Mouse (Mus musculus): ENCODE data around the gene Fam181b. TPM values are rescaled to one million over a fixed set of nuclear protein-coding genes. Genes with fewer than 3 reads are reported as not detected.

Gene Fam181b
- total and polyA plus RNA-seq, 3 experiments = 1.4 to 5.0 (median 4.4) TPM

DNA sequence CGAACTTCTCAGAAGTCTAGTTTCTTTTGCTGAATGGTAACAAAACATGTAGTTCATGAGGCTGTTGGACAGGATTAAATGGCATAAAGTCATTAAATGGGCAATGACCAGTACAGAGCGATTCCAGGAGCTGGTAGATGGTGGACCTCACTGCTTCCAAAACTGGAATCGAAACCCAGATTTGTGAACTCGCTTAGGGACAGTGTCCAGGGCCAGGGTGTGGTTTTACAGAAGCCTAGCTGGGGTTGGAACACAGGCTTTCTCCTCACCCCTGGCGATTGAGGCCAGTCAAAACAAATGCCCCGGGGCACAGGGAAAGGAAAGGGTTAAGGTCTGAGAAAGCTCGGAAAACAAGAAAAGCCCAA lies 263 bp upstream of the Fam181b start:
- Histone ChIP-seq H3K27me3 (ENCODE audit: control insufficient read depth, insufficient read depth, low read length) (0 out of 2 replicates have a peak, but pooled peaks cover 2% of the 10 kb centered on the region), H3K36me3 (ENCODE audit: control insufficient read depth, insufficient read depth, low read length) (no peaks in the 10 kb centered on the region; the same call in 1 of the 2 replicates), H3K9ac (ENCODE audit: low read depth, low read length) (peak overlapping the region; percentile 85), H3K79me2 (replicated peaks; ENCODE audit: control insufficient read depth, insufficient read depth, low read length) (no peaks in the 10 kb centered on the region), H3K4me1 (ENCODE audit: control insufficient read depth, insufficient read depth, low read length) (peaks cover 2% of the 10 kb centered on the region), H3K4me3 (peak overlapping the region; percentile 86), H3K27ac (peak overlapping the region; percentile 81)
- DNase-seq = no peak
- no peak for TF ChIP-seq POLR2A (IDR thresholded peaks at IDR 0.05; ENCODE audit: insufficient read depth, low read depth, low read length)
- no peak for TF ChIP-seq EP300 (IDR thresholded peaks at IDR 0.05; ENCODE audit: insufficient read depth, low read depth, low read length)
- TF ChIP-seq CTCF (IDR thresholded peaks at IDR 0.05) = no peak
- intact Hi-C loops (cut with DNase I) = no loop called here
- WGBS = 34% methylated on average over 7 of the region's 7 CpGs

DNA sequence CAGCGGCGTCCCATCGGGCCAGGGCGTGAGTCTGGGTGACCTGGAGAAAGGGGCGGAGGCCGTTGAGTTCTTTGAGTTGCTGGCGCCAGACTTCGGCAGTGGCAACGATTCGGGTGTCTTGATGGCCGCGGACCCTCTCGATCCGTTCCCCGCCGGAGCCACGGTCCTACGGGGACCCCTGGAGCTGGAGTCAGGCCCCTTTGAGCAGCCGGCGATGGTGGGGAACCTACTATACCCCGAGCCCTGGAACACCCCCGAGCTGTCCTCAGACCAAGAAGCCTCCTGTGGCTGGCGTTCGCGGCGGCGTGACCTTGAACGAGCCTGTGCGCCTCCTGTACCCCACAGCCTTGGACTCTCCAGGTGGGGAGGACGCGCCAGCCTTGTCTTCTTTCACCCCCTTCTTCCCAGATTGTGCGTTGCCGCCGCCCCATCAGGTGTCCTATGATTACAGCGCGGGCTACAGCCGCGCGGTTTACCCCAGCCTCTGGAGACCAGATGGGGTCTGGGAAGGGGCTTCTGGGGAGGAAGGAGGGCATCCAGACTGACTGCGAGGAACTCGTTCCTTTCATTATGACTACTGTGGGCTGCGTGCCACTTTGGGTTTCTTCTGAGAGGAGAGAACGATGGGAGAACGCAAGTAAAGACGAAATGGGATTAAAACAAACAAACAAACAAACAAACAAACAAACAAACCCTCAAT lies 1.2 kb downstream of the Fam181b start:
- DNase-seq = peak in 1 of 2 experiments; percentile 55
- intact Hi-C loops (cut with DNase I) = loop anchor here (1.0 to 5.0 kb wide), 2 partner anchors 12 to 74 kb away; no protein-coding TSS in a partner anchor
- Histone ChIP-seq H3K4me1 (ENCODE audit: control insufficient read depth, insufficient read depth, low read length) (peaks cover 2% of the 10 kb centered on the region), H3K4me3 (peak overlapping the region; percentile 86), H3K79me2 (replicated peaks; ENCODE audit: control insufficient read depth, insufficient read depth, low read length) (no peaks in the 10 kb centered on the region), H3K27ac (peak overlapping the region; percentile 81), H3K36me3 (ENCODE audit: control insufficient read depth, insufficient read depth, low read length) (no peaks in the 10 kb centered on the region; the same call in 1 of the 2 replicates), H3K9ac (ENCODE audit: low read depth, low read length) (peak overlapping the region; percentile 85), H3K27me3 (ENCODE audit: control insufficient read depth, insufficient read depth, low read length) (0 out of 2 replicates have a peak, but pooled peaks cover 2% of the 10 kb centered on the region)
- 2% methylated on average over 45 of the region's 45 CpGs for WGBS
- no peak for TF ChIP-seq CTCF (IDR thresholded peaks at IDR 0.05)
- TF ChIP-seq POLR2A (IDR thresholded peaks at IDR 0.05; ENCODE audit: insufficient read depth, low read depth, low read length) = no peak
- TF ChIP-seq EP300 (IDR thresholded peaks at IDR 0.05; ENCODE audit: insufficient read depth, low read depth, low read length) = no peak

DNA sequence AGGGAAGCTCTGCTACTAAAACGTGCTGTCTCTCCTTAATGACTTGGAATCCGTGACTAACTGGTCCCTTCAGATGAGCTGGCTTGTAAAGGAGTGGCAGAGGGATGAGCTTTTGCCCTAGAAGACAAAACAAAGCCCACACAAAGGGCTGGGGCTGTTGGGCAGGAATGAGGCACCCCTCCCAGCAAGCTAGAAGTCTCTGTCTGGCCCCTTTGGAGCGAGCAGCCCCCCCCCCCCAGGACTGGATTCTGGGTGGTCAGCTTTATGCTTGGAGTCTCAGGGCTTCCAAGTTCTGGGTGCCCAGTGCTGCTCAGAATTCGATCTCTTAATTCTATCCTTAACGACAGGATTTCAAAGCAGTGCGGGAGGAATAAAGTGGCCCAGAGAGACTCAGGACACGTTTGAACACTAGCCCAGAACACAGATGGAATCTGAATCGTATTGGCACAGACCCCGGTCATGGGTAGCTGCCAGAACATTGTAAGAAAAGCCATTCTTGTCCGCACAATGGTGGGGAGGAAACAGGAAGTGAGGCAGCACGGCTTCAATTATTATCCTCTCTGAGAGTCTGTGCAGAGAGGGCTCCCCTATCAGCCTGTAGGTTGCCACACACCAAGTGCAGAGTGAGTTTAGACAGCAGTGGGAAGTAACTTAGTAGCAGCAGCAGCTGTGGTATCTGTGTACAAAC lies 13.8 kb downstream of the Fam181b start:
- peak; percentile 79 to 84 for DNase-seq
- no peaks in the 10 kb centered on the region for H3K79me2 ChIP-seq (replicated peaks; ENCODE audit: control insufficient read depth, insufficient read depth, low read length)
- H3K36me3 ChIP-seq (ENCODE audit: control insufficient read depth, insufficient read depth, low read length) = peaks cover 2% of the 10 kb centered on the region
- no peaks in the 10 kb centered on the region for H3K27me3 ChIP-seq (ENCODE audit: control insufficient read depth, insufficient read depth, low read length)
- TF ChIP-seq CTCF (IDR thresholded peaks at IDR 0.05) (peak; percentile 38), POLR2A (IDR thresholded peaks at IDR 0.05; ENCODE audit: insufficient read depth, low read depth, low read length) (no peak; the same call in 1 of the 2 replicates), EP300 (IDR thresholded peaks at IDR 0.05; ENCODE audit: insufficient read depth, low read depth, low read length) (peak; percentile 92)
- H3K27ac ChIP-seq = peak overlapping the region; percentile 65
- peaks cover 6% of the 10 kb centered on the region for H3K4me1 ChIP-seq (ENCODE audit: control insufficient read depth, insufficient read depth, low read length)
- intact Hi-C loops (cut with DNase I) = loop anchor here (1.0 to 2.0 kb wide), 3 partner anchors 13 to 219 kb away; partner anchors contain the start of genes Ddias and Prcp
- peak overlapping the region; percentile 50; the same call in 1 of the 2 replicates for H3K9ac ChIP-seq (ENCODE audit: low read depth, low read length)
- H3K4me3 ChIP-seq = no peak overlapping the region; the same call in 1 of the 2 replicates
- 7% methylated on average over 11 of the region's 11 CpGs for WGBS

DNA sequence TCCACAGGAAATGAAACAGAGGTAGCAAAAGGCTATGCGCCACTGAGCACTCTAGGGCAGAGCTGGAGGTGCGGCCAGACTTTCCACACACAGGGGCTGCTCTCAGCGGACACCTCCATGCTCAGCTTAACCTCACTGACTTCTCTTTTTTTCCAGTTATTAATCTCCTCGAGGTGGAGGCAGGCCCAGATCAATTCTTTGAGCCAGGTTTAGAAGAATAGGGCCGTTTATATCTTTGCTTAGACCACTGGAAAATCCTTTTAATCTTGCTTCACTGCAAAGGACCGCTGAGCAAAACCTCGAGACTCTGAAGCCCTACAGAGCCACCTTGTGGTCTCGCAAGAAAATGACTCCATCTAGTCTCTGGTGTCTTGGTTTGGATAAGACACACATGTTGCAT lies 15.8 kb downstream of the Fam181b start:
- 12% methylated on average over 8 of the region's 8 CpGs for WGBS
- Histone ChIP-seq H3K4me1 (ENCODE audit: control insufficient read depth, insufficient read depth, low read length) (peaks cover 6% of the 10 kb centered on the region), H3K9ac (ENCODE audit: low read depth, low read length) (no peak overlapping the region), H3K79me2 (replicated peaks; ENCODE audit: control insufficient read depth, insufficient read depth, low read length) (no peaks in the 10 kb centered on the region), H3K36me3 (ENCODE audit: control insufficient read depth, insufficient read depth, low read length) (peaks cover 2% of the 10 kb centered on the region), H3K27ac (no peak overlapping the region), H3K27me3 (ENCODE audit: control insufficient read depth, insufficient read depth, low read length) (no peaks in the 10 kb centered on the region), H3K4me3 (no peak overlapping the region)
- peak; percentile 42 to 51 for DNase-seq
- TF ChIP-seq POLR2A (IDR thresholded peaks at IDR 0.05; ENCODE audit: insufficient read depth, low read depth, low read length) = no peak
- TF ChIP-seq EP300 (IDR thresholded peaks at IDR 0.05; ENCODE audit: insufficient read depth, low read depth, low read length) = 0 out of 2 replicates have a peak, but pooled peaks have one; percentile 43
- peak; percentile 84 for TF ChIP-seq CTCF (IDR thresholded peaks at IDR 0.05)
- intact Hi-C loops (cut with DNase I) = loop anchor here (2.0 to 5.0 kb wide), 3 partner anchors 83 to 221 kb away; partner anchors contain the start of genes Ddias and Prcp

DNA sequence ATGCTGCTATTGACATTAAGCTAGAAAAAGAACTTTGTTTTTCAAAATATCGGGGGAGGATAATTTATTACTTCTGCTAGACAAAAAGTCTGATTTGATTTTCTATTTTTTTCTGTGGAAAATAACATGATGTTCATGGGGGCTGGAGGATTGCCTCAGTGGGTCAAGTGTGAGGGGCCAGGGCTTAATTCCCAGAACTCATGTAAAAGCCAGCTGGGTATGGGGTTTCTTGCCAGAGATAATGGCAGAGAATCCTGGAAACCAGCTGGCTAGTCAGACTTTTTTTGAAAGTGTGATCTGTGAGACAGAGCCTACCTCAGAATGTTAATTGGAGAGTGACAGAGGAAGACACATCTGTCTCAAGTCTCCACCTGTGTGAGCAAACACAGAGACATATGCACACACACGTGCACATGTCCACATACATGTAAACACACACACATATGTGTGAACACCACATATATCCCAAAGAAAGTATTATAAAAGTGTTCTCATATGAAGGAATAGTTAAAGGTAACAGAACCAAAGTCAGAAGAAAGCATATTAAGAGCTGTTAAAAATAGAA lies 25.2 kb downstream of the Fam181b start:
- no peak overlapping the region for H3K4me3 ChIP-seq
- WGBS = 83% methylated on average over 2 of the region's 2 CpGs
- TF ChIP-seq EP300 (IDR thresholded peaks at IDR 0.05; ENCODE audit: insufficient read depth, low read depth, low read length) (no peak), POLR2A (IDR thresholded peaks at IDR 0.05; ENCODE audit: insufficient read depth, low read depth, low read length) (no peak), CTCF (IDR thresholded peaks at IDR 0.05) (no peak)
- intact Hi-C loops (cut with DNase I) = no loop called here
- no peaks in the 10 kb centered on the region for H3K4me1 ChIP-seq (ENCODE audit: control insufficient read depth, insufficient read depth, low read length)
- no peaks in the 10 kb centered on the region for H3K27me3 ChIP-seq (ENCODE audit: control insufficient read depth, insufficient read depth, low read length)
- H3K79me2 ChIP-seq (replicated peaks; ENCODE audit: control insufficient read depth, insufficient read depth, low read length) = no peaks in the 10 kb centered on the region
- no peak overlapping the region for H3K27ac ChIP-seq
- H3K9ac ChIP-seq (ENCODE audit: low read depth, low read length) = no peak overlapping the region
- no peak for DNase-seq
- H3K36me3 ChIP-seq (ENCODE audit: control insufficient read depth, insufficient read depth, low read length) = no peaks in the 10 kb centered on the region
